Mouse (Mus musculus): ENCODE measurements at regions not wholly inside any gene's neighbourhood (a gene's known extent, or its start where the extent isn't known, plus 50 kb on each side); places are given as distances from the start of the nearest gene placed in this dataset.

DNA sequence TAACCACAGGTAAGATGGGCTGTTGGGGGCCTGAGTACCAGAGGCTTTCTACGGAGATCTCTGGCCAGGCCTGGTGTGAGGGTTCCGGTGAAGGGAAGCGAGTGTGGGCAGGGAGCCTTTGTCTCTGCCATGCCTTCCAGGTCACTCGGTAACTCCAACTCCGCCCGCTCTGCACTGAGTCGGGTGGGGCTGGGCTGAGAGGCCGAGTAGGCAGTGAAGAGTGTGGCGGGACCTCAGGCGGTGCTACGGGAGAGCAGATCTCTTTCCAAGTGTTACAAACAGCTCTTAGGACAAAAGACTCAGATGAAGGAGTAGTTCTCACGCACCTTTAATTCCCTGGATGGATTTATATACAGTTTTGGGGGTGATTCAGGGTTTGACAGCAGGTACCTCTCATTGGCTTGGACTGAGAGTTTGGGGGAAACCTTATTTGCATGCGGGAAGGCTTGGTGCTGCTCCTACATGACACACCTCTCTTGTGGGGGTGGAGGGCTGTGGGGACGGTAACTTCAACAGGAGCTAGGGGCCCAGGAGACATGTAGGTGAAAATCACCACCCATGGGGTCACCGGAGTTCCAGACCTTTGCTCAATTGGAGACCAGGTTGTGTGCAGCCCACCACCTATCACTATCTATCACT, 54.7 kb upstream of the Ralgps2 start:
- DNase-seq (ENCODE audit: low spot score in 2 of 2) = no peak

DNA sequence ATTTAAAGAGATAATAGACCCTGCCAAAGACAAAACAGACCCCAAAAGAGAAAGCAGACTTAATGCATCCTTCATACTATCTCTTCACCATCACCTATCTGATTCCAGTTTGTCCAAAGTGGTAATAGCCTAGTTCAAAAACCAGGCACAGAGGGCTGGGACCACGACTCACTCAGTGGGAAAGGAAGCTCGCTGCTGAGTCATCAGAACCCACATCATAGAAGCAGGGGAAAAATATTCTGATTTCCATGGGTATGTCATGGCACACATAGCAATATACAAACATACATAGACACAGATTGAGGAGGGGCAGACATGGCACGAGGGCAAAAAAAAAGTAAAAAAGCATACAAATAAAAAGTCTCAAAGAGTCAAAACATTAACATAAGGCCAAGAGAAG, 53.7 kb upstream of the Ralgps2 start:
- no peak for DNase-seq (ENCODE audit: low spot score in 2 of 2)

DNA sequence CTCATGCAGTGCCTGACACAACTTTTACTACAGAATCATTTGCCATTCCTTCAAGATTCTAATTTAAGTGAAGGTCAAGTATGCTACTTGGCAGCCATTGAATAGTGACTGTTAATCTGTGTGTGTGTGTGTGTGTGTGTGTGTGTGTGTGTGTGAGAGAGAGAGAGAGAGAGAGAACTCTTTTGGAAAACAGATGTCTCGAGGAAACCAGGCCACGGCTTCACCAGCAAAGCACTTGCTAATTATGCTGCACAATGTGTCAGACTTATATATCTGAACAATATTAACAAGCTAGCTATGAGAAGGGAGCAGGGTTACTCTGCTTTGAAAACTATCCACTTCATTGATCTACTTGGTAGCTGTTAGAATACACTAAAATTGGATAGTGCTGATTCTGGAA, 53.1 kb upstream of the Ralgps2 start:
- no peak for DNase-seq (ENCODE audit: low spot score in 2 of 2)

DNA sequence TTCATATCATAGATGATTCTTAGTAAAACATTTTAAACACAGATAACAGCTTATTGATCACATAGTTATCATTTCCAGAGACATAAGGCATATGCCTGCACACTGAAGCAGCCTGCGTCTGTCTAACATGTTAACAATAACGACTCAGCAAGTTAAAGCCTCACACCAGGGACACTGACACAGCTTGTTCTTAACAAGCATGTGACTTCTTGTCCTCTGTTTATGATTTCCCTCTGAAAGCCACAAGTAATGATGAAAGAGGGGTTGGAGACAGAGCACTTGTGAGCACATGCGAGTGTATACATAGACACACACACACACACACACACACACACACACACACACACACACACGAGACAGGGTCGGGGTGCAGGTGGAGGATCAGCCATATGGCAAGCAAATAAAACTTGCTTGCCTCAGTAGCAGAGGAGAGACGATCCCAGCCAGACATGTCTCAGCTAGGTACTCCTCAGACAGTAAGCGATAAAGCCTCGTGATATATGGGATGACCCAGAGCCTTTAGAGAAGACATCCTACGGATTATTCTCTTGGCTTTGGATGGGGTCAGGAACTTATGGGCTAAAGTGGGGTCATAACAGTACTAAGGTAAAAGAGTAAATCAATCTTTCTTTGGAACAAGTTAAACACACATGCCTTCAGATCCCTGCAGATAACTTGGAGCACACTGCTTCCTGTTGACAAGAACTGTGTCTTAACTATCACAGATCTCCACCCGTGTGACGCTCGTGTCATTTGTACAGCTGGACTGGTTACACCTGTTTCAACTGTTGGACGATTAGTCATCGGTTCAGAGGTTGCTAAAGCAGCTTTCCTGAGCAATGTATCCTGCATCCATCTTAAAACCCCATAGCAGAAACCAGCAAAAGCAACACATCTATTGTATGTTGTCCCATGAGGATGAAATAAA, 51.4 kb upstream of the Ralgps2 start:
- no peak for DNase-seq (ENCODE audit: low spot score in 2 of 2)

DNA sequence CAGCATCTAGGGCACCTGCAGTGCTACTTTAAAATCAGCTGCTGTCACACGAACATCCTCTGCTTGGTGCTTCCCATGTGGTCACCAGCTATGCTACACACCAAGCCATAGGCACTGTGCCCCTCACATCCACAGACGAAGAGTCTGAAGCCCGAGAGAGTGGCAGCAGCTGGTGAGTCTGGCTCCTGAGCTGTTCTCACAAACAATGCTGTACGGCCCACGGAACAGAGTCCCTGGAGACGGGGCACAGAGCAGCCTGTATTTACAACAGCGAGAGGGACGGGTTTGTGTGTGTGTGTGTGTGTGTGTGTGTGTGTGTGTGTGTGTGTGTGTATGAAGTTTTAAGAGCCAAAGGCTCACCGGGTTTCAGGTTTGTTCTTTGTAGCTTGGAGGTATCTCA, 50.7 kb upstream of the Ralgps2 start:
- peak; percentile 59 to 68 for DNase-seq (ENCODE audit: low spot score in 2 of 2)

DNA sequence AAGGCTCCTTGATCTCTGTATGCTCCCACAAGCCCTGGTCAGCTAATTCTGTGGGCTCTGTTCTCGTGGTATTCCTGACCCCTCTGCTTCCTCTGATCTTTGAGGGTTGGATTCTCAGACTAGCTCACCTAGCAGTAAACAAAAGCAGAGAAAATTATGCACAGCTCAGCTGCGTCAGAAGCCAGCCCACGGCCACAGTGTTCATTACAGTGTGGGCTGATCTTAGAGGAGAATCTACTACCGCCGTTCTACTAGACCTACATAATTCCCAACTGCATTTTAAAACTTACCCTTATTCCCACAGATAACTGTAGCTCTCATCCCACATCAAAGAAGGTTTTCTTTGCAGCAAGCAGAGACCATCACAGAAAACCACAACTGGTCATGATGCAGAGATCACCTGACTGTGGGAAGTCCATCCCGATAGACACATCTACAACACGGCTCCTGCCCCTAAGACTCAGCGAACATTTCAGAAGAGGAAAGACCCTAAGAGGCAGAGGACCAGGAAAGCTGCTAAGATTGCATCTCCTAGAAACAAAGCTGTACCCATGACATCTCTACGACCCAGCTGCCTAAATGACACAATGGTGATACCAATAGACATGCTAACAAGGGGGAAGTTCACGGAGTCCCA, 49.8 kb upstream of the Ralgps2 start:
- no peak for DNase-seq (ENCODE audit: low spot score in 2 of 2)

Measured in right cerebral cortex, postnatal 10 days (tissue).